Mouse (Mus musculus) layer of hippocampus, adult 8-10 months (tissue): ENCODE measurements at regions not wholly inside any gene's neighbourhood (a gene's known extent, or its start where the extent isn't known, plus 50 kb on each side); places are given as distances from the start of the nearest gene placed in this dataset.

Experiments
- DNase-seq, 2 experiments: peaks; one replicate each; pipeline ENCODE4 v3.0.0; 2022; ENCODE audit warnings: low spot score in 2 of 2

DNA sequence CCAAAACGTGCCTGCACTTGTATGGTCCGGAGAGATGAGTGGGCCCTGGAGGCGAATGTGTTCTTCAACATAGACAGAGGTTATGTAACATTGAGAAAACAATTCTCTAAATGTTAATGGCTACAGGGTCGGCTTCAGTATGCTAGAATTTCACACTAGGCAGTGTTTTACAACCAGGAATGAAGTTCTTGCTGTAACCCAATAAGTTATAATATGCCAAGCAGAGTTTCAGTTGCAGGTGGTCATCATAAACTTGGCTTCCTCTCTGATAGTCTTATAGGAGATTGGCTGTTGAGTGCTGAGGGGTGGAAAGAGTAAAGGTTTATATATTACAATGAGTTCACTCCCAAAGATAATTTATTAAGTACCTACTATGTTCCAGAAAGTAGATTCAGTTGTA, 64.8 kb upstream of the Cenpw start:
- DNase-seq: no peak

DNA sequence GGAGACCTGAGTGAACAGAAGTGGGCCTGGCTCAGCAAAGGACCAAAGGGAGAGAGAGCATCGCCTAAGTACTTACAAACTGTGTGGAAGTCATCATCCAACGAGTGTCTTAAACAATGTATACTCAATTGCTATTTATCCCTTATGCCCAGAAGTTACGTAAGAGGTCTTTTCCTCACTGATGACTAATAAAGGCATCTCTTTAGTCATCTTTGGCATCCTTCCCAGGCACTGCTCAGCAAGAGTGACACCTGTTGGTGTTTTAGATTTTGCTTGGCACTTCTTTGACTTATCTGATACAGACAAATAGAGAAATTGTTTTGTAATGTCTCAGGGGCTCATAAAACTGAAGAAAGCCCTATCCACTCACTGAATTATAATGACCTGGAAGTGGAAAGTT, 59.4 kb upstream of the Cenpw start:
- DNase-seq: no peak

DNA sequence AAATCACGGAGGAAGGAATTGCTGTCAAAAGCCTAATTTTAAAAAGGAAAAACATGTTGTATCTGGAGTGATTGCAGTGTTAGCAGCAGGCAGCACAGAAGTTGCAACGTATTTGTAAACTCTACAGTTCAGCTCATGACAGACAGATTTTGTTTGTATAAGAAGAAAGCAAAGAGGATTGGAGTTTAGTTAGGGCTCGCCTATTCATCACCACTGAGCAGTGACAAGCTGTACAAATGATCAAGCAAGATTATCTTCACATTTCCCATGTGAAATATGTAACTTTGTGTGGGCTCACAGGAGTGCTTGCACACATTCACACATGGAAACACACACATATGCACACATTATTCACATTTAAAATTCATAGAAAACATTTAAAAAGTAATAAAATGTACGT, 57.5 kb upstream of the Cenpw start:
- no peak for DNase-seq
